Mouse (Mus musculus): ENCODE measurements around the gene Dnal4.
A peak's percentile ranks its signal among the peaks of the same experiment; 100 is the strongest.

The Dnal4 gene

GRCm38 (mm10) chr15:79733640-79734039, 44.0 kb downstream of the Dnal4 start:
- no peak for DNase-seq (ENCODE audit: low read depth, low spot score)

- no peak for DNase-seq (ENCODE audit: low read depth, low spot score)
Observed at GRCm38 (mm10) chr15:79733192-79733591, 44.5 kb downstream of the Dnal4 start.

GRCm38 (mm10) chr15:79731554-79731953, 46.1 kb downstream of the Dnal4 start:
- no peak for DNase-seq (ENCODE audit: low read depth, low spot score)

- DNase-seq (ENCODE audit: low read depth, low spot score) = peak; percentile 77
Observed at GRCm38 (mm10) chr15:79728731-79729388, 48.8 kb downstream of the Dnal4 start.

DNA sequence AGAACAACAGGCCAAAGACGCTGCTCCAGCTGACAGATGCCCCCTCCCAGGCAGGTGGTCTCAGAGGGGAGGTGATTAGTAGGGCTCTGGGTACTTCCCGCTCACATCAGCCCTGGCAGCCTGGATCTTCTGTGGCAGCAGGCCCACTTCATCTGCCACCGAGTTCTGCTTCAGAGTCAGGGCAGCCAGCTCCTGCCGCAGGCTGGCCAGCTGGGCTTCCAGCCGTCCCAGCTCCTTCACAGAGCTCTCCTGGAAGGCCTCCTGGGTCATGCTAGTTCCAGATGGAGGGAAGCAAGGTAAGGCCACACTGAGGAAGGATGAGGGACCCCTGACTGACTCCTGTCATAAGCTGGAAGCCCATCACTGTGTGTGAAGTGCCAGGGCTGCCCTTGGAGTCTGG, 49.3 kb downstream of the Dnal4 start:
- no peak for DNase-seq (ENCODE audit: low read depth, low spot score)

- DNase-seq (ENCODE audit: low read depth, low spot score) = no peak
Observed at GRCm38 (mm10) chr15:79727840-79728239, 49.8 kb downstream of the Dnal4 start.

- DNase-seq (ENCODE audit: low read depth, low spot score) = no peak
Observed at GRCm38 (mm10) chr15:79725190-79725789, 52.4 kb downstream of the Dnal4 start.

GRCm38 (mm10) chr15:79723439-79723838, 54.2 kb downstream of the Dnal4 start:
- DNase-seq (ENCODE audit: low read depth, low spot score) = peak; percentile 78

- no peak for DNase-seq (ENCODE audit: low read depth, low spot score)
Observed at GRCm38 (mm10) chr15:79720796-79721195, 56.9 kb downstream of the Dnal4 start.

DNA sequence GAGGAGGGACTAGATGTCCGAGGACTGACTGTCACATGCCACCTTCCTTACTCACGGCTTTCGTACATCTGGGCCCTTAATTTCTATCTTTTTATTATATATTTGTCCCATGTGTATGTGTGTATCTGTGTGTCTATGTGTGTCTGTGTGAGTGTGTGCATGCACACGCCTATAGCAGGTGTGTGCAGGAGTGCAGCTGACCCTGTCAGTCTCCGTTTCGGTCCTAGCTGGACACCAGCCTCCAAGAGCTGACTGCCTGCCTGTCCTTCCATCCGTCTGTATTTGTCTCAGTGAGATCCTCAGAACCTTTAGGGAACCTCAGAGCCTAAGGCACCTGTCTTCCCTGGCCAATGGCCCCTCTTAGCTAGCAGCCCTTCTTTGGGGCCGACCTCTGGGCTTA, 57.4 kb downstream of the Dnal4 start:
- DNase-seq (ENCODE audit: low read depth, low spot score) = no peak

- no peak for DNase-seq (ENCODE audit: low read depth, low spot score)
Observed at GRCm38 (mm10) chr15:79716710-79717109, 60.9 kb downstream of the Dnal4 start.

- no peak for DNase-seq (ENCODE audit: low read depth, low spot score)
Observed at GRCm38 (mm10) chr15:79715646-79716045, 62.0 kb downstream of the Dnal4 start.

Data from CD4-positive, CD25-positive, alpha-beta regulatory T cell, adult 2 months (primary cell).